Mouse (Mus musculus) adrenal gland, postnatal 14 days (tissue): ENCODE measurements around the gene Zmynd8. TPM values are rescaled to one million over a fixed set of nuclear protein-coding genes. Genes with fewer than 3 reads are reported as not detected.

Source experiments
- DNase-seq: peaks from one replicate; pipeline ENCODE4 v3.0.0; 2021; ENCODE audit warnings: mixed read lengths
- total RNA-seq: library from RNA; stranded (reverse); gene quantifications from 2 replicates; pipeline ENCODE4 v1.2.3, GENCODE M21; 2021

The Zmynd8 gene
- total RNA-seq, 1 experiment from 2014 or later: 45.8 TPM

DNA sequence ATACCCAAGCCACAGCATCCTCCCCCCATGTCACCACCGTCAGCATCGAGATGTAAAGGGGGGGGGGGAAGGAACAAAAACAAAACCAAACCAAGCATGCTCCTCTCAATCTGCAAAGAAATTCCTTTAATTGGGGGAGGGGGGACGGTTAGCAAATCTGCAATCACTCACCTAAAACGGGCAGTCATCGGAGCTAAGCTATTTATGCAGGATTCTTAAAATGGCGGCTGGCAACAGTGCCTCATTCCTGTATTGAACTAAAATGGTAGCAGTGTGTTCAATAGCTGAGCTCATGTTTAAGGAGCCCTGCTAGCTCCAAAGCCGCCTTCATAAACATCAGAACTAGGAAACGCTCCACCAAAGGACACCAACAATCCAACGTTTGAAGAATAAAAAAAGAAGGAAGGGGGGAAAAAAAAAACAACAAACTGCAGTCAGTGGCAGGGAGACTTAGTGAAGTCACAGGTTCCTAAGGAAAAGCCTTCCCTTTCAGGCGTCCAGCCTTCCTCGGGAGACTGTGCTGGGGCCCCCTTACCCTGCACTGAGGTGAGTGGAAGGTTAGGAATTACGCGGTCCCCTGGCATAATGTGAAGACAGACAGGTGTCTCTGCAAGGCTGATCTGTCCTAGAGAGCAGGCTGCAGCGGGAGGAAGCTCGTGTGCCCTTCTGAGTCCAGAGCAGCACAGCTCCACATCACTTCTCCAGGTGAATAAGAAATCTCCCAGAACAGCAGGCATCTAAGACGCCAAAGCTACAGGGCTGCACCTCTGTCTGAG is 19.2 kb downstream of the Zmynd8 start:
- DNase-seq: peak; percentile 9

DNA sequence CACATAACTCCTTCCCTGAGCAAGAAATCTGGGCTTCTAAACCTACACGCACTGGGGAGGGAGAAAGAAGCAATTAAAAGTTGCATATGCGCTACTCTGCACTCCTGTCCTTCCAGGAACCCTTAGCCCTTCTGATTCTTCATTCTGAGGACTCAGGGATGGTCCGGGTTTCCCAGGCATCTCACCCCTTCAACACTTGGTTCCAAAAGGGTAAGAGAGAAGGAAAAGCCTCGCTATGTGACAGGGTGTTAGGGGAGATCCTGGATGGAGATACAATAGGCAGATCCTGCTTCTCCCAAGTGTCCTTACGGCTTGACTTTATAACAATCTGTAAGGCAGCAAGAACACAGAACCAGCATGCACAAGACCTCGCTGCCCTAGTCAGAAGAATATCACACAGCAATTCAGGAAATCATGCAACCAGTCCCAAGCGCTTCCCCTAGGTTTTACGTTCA is 19.9 kb downstream of the Zmynd8 start:
- DNase-seq: peak; percentile 3

DNA sequence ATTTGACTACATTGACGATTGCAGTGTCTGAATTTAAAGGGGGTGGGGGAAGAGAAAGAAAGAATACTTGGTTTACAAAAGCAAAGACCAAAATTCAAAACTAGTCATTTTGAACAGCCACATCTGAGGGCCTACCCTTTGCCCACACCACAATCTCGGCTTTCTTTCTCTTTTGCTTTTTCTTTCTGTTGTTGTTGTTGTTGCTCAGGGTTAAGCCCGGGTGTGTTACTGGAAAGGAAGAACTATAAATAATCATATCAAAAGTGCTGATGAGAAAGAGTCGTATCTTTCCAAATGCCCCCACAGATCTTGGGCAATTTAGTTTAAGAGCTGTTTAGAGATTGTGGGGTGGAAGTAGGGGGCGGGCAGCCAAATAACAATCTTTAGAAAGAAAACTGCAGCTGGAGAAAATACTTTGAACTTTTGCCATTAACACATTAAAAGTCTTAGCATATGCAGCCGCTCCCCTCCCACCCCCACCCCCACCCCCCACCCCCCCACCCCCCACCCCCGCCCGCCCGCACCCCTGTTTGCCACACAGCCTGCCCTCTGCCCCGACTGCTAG is 20.7 kb downstream of the Zmynd8 start:
- DNase-seq: peak; percentile 5

DNA sequence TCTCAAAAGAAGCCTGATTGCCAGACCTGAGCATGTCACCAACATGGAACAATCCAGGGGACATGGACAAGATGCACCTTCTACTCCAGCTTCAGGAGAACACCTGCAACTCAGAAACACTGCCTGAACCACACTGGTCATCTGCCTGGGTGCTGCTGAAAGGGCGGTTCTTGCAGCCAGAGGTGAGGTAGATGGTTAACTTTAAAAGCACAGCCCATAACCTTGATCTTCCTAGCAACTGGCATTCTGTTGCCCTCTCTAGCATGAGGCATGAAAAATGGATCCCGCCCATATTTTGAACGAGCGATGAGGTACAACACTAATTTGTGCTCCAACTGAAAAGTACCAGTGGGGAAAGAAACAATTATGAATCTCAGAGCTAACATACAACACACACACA is 21.6 kb downstream of the Zmynd8 start:
- DNase-seq: peak; percentile 18

DNA sequence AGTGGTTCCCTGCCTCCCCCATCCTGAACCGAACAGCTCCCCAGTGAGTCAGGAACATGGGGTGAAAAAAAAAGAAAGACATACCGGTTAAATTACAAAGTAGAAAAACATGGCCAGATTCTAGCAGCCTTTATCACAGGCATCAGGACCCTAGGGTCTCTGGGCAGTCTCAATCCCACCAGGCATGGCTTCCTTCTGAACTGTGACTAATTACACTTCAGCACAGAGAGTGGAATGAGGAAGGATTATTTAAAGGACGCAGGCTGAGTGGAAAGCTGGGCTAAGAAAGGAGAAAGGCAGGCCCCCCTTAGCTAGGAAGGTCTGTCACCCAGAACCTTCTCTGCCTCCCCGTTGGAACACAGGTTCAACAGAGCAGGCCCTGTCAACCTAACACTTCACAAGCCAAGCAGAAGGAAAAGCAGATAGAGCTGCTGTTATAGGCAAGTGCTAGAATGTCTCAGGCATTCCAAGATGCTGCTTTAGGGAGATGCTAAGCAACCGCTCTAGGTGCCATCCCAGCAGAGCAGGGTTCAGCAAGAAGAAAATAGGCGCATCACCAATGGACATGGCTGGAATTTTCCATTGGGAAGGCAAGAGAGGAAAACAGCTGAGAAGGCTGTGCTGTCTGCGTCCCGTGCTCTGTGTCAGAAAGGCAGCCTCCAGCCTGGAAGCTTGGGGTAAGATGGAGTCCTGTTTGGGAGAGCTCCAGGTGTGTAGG is 22.5 kb downstream of the Zmynd8 start:
- peak; percentile 4 for DNase-seq

DNA sequence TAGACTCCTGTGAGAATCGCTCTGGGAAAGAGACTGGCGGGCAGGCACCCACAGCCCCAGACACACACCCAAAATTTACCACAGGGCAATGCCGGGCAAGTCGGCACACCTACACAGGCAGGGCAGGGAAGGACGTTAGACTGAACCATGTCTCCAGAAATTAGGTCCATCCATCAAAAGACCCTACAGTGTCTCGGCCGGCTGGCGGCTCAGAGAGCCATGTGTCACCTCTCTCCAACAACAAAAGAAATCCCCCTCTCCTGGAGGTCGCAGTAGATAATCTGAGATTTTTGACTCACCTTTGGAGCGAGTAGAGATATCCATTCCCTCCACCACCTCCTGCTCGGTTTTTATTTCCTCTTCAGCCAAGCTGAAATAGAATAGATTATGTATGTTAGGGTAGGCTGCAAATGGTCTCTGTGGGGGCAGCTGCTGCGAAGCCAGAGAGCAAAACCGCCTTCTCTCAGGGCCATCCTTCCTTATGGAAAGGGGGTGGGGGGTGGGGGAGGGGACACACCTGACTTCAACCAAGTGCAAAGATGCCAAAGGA is 23.3 kb downstream of the Zmynd8 start:
- peak; percentile 2 for DNase-seq

DNA sequence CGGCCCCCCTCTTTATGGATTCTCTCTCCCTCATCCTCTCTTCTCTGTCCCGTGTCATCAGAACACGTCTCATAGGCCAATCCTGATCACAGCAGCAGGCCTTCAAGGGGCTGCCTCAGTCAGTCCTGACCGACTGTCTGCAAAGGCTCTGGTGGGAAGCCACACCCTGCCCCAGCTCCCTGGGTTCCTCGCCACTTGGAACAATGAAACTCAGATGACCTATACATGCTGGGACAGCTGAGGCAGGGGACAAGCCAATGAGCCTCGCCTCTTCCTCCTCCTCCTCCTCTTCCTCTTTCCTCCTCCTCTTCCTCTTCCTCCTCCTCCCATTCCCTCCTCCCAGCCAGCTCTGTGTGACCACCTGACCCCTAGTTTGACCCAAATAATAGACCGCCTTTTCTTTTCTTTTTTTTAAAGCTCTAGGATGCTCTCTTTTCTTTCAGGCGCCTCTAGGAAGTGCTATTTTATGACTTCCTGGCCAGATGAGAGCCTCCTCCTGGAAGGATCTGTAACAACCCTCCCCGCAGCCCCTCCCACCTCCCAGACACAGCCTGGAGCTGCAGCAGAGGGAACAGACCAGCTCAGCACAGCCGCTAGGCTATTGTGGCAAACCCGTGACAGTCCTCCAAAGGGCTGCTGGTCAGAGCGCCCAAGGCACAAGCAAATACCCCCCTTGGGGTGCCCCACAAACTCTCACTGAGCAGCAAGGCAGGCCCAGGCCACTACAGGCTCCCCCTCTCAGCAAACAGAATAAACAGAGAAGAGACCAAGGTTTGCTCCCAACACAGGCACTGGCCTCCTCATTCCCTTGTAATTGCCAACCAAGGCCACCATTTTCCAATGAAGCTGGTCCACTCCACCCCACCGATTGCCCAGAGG is 24.1 kb downstream of the Zmynd8 start:
- DNase-seq: peak; percentile 88

DNA sequence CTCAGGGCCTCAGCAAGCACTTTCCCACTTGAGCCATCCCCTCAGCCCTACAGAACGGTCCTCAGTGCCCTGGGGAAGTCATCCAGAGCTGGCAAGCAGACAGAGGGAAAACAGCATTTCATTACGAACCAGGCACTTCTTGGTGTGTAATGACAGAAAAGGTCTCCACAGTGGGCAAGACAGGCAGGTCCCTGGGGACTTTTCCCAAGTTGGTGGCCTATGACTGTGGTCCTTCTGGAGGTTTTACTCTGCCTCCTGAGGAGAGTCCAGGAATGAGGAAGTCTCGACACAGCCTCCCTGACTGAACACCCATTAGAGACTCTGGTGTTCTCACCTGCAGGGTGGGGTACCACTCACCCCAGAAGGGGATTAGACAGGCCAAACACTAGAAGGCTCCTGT is 25.0 kb downstream of the Zmynd8 start:
- DNase-seq: peak; percentile 21

DNA sequence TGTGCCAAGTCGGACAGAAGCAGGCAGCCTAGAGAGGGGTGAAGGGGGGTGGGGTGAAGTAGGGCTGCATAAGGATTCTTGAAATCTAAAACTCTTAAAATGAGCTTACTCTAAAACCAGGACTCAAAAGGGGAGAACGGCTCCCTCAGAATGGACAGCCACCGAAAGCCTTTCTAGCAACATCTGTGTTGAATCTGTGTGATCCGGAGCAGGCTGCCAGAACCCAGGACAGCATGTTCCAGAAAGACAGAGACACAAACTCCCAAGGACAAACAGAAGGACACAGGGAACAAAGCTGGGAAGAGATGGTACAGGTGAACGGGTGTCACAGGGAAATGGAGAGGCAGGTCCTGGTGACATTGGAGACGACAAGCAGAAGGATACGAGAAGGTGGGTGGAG is 25.6 kb downstream of the Zmynd8 start:
- DNase-seq: peak; percentile 65

DNA sequence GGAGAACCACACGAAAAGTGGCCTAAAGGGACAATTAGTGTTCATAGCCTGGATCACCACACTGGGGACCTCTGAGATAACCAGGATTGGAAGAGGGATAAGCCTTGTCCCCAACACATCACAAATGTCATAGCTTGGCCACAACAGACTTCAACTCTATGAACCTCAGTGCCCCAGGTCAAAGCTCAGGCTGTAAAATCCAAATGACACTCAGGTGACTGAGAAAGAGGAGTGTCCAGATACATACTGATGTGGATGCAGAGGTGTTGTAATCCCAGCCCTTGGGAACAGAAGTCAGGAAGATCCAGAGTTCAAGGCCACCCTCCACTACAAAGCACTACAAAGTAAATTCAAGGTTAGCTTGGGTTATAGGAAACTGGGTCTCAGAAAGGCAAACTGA is 29.6 kb downstream of the Zmynd8 start:
- DNase-seq: peak; percentile 2

DNA sequence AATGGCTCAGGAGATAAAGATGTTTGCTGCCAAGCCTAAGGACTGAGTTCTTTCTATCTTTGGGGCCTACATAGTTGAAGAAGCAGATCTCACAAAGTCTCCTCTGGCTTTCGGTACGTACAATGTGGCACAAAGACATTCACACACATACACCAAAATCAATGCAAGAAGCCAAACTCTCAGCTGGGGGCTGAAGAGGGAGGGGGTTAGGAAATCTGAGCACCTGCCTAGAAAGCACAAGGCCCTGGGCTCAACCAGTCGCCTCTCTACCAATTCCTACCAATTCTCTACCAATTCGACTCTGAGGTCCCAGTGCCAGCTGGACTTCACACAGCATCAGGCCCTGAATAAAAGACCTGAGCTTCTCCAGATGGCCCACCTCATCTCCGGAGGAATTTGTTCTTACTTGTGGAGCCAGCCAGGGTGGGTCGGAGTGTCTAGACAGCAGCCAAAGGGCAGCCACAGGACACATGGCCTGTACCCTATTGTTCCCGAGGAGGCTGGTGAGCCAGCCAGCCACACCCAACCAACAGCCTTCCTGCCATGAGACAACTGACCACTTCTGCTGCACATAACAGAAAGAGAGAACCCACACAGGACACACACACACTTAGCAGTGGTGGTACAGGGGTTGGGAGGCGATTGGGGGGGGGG is 30.2 kb downstream of the Zmynd8 start:
- DNase-seq: no peak

DNA sequence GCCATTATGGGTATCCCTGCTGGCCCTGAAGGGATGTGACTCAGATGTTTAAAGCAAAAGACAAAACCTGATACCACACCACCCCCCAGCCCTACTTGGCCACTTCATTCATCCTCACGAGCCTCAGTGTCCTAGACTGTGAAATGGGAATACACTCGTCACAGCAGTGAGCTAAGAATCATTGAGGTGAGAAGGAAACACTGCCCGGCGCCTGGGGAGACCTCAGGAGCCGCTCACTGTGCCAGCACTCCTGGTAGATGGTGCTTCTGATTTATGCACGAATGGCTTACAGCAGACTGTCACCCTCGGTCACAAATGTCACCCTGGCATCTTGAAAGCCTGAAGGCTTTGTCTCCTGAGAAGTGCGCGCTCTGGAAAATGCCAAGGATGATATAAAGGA is 31.3 kb downstream of the Zmynd8 start:
- DNase-seq: no peak

DNA sequence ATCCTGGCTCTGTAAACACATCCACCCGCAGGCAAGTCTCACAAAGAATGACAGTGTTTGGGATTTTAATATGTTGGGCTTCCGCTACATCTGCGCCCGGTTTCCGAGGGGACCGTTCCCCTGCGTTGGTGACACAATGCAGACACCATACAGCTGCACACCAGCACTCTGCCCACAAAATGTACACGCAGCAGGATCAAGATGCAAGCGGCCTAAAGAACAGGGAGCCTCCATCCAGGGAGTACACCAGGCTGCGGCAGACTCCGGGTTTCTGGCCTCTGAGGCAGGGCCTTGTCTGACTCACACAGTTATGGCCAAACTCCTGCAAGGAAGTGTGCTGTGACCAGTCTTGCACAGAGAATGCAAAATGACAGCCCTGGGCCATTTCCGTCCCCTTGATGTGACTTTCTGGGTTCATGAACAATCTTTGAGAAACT is 31.8 kb downstream of the Zmynd8 start:
- DNase-seq: peak; percentile 62

DNA sequence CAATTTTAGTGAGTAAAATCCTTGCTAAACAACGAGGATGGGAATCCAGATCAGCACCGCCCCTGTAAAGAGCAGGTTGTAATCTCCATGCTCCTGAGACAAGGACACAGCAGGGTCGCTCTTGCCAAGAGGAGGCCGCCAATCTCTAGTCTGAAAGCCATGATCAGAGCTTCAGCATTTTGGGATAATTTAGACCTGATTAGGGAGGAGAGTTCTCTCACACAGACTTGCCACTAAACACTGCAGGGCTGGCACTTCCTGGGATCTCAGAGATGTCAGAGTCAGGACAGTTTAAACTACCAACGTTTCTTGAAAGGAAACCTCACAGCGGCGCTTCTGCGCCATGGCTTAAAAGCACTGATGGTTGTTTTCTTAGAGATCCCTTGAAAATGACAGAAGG is 32.4 kb downstream of the Zmynd8 start:
- DNase-seq: peak; percentile 58

DNA sequence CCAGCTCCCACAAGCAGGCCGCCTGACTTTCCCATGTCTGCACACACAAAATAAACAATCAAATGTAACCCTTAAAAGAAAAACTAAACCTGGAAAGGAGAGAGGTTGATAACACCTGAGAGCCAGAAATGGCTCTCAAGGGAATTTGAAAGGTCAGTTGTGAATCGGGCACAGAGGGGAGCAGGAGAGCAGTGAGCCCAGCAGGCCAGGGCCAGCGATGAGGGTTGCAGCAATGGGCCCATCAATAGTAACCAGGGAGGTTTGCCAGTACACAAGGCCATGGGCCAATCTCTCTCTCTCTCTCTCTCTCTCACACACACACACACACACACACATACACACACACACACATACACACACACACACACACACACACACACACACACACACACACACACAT is 34.0 kb downstream of the Zmynd8 start:
- DNase-seq: no peak

DNA sequence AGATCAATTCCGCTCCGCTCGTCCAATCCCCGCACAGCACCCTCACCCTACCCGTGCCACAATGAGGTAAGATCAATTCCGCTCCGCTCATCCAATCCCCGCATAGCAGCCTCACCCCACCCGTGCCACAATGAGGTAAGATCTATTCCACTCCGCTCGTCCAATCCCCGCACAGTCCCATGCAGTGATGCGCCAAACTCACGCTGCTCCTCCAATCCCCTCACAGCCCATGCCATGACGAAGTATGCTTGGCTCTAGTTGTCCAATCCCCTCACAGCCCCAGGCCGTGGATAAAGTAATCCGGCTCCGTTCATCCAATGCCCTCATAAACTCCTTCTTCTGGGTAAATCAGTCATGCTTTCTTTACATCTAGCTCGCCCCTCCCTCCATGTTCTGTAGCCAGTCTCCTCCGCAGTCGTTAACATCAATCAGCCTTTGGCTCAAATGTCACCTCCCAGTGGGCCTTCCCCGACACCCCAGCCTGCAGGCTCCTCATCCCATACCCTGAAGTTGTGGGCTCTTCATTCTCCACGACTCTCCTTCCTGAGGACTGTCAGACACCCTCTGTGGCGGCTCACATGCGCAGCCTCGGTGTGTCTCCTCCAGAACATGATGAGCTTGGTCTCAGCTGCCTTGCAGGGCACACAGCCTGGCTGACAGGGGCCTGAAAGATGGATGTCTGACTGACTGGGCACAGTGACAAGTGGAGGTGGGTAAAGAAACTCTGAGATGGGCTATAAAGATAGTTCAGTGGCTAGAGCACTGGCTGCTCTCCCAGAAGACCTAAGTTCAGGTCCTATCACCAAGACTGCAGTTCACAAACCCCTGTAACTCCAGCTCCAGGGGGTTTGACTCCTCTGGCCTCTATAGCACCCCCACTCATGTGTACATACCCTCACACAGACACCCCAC is 36.9 kb downstream of the Zmynd8 start:
- DNase-seq: no peak

DNA sequence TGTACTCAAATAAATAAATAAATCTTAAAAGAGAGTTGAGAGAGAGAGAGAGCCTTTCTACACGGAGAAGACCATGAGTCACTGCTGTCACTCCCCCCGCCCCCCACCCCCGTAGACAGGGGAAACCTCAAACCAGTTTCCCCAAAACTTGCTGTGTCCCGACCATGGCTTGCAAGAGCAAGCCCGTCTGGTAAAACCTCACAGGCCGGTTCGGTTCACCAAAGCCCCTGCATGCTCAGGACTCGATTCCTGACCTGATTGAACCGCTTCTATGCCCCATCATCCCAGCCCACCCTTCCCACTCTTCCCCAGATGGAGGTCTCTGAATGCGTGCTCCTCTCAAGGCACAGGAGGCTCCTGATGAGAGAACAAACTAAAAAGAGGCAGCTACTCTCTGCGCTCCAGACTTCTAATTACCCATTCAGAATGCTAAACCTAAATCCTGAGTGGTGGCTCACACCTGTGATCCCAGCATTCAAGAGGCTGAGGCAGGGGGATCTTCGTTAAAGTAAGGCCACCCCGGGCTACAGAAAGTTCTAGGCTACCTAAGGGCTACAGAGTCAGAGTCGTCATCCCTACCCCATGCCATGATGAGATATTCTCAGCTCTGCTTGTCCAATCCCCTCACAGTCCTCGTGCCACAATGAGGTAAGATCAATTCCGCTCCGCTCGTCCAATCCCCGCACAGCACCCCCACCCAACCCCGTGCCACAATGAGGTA is 37.7 kb downstream of the Zmynd8 start:
- no peak for DNase-seq

DNA sequence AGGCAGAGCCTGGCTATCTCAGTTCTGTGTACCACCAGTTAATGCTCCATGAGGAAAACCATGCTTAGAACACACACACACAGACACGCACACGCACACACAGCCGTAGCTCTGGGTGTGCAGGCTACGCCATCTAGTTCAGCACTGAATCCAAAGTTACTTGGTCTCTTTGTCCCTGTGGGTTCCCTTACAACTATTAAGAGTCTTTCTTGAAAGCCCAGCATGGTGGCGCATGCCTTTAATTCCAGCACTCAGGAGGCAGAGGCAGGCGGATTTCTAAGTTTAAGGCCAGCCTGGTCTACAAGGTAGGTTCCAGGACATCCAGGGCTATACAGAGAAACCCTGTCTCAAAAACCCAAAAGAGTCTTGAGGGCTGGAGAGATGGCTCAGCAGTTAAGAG is 38.4 kb downstream of the Zmynd8 start:
- no peak for DNase-seq
